Mouse (Mus musculus) embryo, embryonic 10 days (tissue): Measurements from ENCODE around the gene Aplp2.

Experiments used
- DNase-seq: peaks from one replicate; pipeline ENCODE4 v3.0.0-alpha.2; 2015; ENCODE audit warnings: low spot score

The Aplp2 gene

DNA sequence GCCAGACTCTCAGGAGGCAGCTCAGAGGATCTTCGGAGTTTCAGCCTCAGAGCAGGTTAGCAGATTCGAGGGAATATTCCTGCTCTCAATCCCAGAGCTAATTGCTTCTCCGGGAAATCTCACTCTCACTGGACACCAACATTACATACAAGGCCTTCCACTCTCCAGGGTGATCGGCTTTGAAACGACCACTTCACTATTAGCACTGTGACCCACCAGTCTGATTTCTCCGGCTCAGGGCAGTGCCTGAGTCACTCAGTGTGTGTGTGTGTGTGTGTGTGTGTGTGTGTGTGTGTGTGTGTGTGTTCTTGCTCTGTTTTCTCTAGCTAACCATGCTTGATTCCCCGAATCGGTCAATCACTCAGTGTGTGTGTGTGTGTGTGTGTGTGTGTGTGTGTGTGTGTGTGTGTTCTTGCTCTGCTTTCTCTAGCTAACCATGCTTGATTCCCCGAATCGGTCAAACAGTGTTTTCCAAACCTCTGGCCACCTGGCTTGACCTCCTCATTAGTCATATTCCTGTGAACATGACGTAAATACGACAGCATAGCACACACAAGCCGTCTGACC is 89.1 kb downstream of the Aplp2 start:
- DNase-seq = no peak

DNA sequence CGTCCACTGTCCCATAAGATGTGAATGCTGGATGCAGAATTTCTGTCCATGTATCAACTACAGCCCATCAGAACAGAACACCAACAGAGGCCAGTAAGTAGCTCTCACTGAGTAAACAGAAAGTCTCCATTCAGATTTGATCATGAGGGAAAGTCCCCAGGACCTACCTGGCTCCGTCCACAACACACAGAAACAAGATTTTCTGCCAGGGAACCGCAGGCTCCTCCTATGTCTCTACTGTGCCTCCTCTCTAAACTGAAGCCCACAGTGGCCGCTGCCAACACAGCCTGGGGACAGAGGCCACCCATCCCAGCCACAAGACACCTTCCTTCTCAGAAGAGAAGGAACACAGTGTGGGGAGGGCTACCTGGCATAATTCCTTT is 91.1 kb downstream of the Aplp2 start:
- DNase-seq = no peak

DNA sequence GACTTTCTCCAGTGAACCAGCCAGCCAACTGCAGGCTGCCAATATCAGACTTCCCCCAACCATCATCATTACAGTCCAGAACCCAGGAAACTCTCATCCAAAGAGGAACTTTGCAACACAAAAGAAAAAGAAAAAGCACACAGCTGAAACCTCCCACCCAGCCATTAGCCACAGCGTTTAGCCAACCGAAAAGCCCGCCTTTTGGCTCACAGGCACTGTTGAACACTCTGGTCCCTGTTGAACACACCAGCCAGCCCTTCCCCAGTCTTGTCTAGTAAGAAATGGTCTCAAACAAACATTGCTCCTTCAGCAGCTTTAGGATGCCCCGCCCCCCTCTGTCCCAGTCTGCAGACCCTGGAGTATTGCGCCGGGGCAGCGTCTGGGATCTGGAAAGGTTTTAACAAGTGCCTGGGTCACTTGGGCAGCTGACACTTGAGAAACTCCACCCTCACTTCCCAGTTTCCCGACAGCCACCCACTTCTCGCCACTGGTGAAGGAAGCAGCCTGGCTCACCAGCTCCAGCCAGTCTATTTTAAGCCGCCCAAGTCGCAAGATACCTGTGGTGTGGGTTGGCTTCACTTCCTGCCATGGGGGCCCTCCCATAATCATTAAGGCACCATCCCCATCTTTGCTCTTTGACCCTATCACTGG is 91.6 kb downstream of the Aplp2 start:
- no peak for DNase-seq

DNA sequence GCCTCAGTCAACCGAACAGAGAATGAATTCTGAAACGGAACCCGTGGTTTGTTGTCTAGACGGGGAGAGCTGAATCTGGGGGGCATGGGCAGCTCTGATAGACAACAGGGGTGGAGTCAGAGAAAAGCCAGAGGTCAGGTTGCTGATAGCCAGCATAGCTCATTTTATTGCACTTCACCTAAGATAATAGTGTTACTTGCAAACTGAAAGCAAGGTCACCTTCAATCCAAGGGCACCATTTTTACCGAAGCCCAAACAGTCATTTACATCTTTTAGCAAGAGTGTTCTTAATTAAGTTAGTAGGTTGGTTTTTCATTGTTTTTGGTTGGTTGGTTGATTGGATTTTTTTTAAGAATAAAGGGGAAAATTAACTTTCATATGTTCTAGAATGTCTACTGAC is 92.2 kb downstream of the Aplp2 start:
- no peak for DNase-seq

DNA sequence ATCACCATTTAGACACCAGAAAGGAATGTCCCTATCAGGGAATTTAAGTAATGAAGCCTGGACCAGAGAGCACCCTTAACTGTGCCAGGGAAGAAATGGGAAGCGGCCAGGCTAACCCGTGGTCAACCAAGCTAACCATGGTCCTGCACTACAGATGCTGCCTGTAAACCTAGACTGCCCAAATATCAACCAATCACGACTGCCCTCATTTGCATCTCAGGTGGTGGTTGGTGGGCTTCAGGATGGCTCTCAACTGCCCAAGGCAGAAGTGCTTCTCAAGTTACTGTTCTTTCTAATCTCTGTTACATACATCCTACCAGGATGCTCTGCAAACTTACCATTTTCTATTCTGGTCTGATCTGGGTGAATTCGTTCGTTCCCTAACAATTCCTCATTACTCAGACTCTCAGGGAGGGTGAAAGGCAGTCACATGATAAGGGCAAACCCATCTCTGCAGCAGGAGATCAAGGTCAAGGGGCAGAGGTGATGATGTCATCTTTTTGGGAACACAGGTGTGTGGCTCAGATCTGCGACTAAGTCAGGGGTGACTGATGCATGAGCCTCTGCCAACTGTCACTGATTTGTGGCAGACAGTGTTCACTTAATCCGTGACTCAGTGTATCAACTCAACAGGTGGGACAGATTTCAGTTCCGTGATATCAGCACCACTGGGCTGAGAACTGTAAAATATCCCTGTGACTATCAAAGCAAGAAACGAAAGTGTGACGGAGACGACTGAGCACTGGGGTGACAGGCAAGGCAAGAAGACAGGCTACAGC is 92.9 kb downstream of the Aplp2 start:
- peak; percentile 87 for DNase-seq

DNA sequence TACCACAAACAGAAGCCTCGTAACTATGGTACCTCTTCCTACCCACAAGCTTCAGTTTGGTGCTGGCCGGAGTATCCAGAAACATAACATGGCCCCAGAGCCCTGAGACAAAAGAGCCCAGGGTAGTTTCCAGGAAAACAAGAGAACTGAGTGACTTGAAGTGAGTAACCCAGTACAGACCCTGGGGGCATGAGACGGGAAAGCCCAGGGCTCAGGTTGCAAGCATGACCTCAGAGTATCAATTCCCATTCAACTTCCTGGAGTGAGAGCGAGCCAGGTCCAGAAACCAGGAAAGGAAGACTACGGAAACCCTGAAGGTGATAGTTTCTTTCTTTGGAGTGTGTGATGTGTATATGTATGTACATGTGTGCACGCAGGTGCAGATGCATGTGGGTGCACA is 94.1 kb downstream of the Aplp2 start:
- DNase-seq = no peak

DNA sequence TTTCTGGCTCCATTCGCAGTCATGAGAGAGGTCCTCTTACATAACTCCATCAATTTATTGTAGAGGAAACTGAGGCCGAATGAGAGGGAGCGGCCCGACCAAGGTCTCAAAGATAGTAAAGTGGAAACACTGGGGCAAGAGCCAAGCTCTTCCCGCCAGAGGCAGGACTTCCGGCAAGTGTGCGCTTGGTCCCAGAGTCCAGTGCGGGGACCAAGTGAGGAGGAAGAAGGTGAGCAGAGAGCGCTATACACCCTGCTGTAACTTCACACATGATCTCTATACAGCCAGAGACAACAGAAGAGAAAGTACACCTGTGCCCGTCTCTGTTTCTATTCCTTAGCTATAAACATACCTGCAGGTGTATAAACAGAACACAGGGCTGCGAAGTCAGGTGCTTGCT is 94.5 kb downstream of the Aplp2 start:
- no peak for DNase-seq

DNA sequence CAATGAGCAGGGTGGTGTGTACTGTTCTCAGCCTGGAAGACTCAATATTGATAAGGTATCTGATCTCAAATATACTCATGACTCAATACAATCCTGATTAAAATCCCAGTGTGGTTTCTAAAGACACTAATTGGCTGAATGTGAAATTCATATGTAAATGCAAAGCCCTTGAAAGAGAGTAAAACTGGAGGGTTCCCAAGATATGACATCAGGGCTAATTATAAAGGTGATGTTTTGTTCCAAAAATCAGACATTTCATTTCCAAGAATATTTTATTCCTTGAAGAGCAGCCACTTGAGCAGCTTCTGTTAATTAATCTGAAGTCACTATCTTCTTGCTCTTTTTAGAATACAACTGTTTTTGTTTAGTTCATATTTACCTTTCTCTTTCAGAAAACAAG is 96.0 kb downstream of the Aplp2 start:
- no peak for DNase-seq

DNA sequence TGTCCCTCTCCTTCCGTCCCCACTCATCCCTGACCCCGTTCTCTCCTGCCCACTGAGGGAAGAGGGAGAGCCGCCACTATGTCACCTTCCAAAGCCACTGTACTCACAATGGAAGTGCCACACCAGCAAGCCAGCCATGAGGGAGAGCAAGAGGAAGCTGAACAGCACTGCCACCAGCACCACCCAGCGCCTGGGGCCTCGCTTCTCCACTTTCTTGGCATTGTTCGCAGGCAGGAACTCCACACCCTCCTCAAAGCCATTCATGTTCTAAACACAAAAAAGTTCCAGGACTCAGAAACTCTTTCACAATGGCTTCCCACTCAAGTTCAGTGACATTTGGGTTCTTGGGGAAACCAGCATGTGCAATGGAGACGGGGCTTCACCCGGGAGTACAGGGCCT is 103.2 kb downstream of the Aplp2 start:
- DNase-seq = no peak
